Mouse (Mus musculus): ENCODE results near the gene Bri3bp.
A peak's percentile ranks its signal among the peaks of the same experiment; 100 is the strongest.
"Not testable (repeated sequence)": the region's sequence is repeated elsewhere in the genome, so short reads cannot be mapped to it uniquely, and the experiment has no call there.

The Bri3bp gene

DNA sequence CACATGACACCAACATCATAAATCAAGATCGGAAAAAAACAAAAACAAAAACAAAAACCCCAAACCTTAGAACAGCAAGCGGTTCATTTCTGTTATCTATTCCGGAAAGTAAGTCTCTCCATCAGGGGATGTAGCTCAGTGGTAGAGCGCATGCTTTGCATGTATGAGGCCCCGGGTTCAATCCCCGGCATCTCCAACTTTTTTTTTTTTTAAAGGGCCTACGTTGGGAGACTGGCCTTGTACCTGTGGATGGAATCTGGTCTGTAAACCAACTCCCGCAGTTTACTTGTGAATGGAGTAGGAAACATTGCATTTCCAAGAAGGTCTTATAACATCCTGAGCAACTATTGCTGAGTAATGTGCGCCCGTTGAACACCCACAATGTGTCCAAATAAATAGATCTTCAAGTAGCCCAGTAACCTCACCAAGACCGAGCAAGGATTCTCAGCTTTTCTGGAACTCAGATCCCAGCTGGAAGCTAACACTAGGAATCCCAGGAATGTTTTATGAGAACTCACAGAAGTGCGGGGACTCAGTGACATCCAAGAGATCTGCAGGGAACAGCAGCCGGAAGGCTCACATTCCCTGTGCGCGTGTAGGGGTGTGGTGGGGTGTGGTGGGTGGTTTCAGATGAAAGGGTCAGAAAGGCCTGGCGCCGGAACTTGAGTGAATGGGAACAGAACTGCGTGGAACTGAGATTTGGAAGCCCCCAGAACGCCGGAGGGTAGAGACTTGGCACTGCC lies 31.8 kb upstream of the Bri3bp start:
- DNase-seq (ENCODE audit: low read depth) = peak; percentile 79

DNA sequence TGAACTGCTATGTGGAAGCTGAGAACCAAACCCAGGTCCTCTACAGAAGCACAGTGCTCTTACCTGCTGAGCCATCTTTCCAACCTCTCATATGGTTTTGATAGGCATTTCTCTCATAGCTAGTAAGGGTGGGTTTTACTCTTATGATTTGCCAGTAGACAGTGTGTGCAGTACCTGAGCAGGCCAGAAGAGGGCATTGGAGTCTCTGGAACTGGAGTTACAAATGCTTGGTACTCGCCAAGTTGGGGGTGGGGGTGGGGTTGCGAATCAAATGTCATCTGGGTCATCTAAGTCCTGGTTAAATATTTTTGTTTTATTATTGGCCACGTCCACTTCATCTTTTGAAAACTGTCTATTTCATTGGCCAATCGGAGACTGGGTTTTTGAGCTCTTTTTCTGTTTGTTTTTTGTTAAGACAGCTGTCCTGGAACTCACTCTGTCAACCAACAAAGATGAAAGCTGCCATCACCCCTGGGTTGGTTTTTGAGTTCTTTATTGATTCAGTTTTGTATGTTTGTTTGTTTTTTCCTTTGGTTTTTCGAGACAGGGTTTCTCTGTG lies 29.3 kb upstream of the Bri3bp start:
- peak; percentile 86 for DNase-seq (ENCODE audit: low read depth)

DNA sequence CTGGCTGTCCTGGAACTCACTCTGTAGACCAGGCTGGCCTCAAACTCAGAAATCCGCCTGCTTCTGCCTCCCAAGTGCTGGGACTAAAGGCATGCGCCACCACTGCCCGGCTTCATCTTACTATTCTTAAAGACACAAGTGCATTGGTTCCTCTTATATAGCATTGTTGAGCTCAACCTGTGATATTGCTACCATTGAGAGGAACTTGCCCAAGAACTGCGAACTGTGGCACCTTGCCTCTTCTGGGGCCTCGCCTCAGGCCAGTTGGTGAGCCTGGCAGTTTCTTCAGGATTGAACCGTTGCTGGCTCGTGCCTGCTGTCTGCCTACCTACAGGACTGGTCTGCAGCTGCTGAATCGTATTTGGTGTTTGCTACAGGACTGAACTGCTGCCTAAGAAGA lies 28.8 kb upstream of the Bri3bp start:
- not testable (repeated sequence) for DNase-seq (ENCODE audit: low read depth)

DNA sequence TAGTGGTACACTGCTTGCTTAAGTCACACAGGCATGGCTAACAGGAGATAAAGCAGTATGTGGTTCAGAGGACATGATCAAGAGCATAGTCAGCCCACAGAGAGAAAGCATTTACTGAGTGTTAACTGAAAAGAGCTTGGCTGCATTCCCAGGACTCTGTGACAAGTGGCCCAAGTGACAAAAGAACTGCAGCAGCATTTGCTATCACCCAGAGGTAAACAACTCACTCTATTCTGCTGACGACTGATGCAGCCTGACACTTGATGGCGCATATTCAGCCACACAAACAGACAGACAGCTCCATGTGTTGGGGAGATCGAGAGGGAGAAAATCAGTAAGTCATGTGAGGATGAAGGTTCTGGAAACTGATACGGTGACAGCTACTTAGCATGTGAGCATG lies 27.6 kb upstream of the Bri3bp start:
- no peak for DNase-seq (ENCODE audit: low read depth)

DNA sequence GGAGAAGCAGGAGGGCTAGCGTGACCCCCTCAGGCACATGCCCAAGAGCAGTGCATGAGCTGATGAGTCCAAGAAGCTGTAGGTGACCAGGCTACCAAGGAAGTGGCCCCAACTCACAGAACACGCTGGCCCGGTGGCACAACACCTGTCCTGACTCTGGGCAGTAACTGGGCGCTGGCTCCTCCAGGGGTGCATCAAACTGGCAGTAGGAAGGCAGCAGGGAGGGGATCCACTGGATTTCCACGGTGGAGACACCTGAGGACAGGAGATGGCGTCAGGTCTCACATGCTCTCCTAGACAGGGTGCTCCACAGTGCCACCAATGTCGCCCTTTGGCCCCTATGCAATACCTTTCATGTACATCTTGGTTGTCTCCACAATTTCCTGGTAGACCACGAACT lies 25.2 kb upstream of the Bri3bp start:
- no peak for DNase-seq (ENCODE audit: low read depth)

DNA sequence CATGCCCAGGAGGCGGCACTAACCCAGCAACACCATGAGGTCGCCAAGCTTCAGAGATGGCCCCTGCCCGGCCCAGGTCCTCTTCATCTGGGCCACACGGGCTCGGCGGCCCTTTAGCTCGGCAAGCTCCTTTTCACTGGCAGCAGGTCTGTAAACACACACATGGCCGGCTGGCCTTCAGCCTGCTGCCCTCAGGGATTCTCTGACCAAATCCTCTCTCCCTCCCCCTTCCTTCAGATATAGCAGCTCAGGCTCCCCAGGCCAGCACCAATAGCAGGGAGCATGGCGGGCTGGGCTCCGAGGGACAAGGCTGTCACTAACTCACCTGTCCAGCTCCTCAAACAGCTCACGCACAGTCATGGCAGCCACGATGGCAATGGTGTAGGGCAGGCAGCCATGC lies 22.7 kb upstream of the Bri3bp start:
- DNase-seq (ENCODE audit: low read depth) = no peak

DNA sequence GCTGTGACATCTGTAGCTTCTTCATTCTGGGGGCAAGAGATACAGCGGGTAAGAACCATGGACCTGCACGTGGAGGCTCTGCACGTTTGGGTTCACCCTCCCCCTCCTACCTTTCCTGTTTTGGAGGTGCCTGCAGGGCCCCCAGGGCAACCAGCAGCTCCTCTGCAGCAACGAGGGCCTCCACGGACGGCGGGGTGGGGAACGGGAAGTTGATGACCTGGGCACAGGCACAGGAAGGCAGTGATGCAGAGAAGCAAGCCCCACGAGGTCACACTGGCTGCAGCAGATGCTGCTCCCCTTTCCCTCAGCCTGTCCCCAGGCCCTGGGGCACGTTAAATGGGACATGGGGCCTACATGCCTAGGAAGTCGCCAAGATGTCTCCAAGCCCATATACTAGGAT lies 22.2 kb upstream of the Bri3bp start:
- no peak for DNase-seq (ENCODE audit: low read depth)

DNA sequence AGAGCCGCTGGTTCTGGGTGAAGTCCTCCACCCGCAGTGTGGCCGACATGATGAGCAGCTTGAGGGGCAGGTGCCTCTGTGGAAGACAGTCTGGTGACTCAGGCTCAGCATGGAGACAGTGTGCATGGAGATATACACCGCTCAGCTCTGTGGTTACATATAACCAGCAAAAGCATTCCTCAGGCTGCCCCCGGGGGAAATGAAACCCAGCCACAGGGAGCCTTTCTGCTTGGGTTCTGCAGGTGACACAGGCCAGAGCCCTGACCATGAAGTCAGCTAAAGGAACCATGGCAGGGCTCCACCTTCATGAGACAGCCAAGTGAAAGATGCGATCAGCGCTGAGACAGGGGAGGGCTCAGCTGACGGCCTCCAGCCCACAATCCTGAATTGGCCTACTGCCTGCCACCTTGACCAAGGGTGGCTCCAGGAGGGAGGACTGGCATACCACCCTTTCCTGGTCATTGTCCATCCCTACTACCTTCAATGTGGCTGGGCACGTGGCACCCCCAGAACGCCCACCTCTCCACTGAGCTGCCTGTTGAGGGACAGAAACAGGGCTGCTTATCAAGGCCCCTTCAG lies 15.6 kb upstream of the Bri3bp start:
- no peak for DNase-seq (ENCODE audit: low read depth)

DNA sequence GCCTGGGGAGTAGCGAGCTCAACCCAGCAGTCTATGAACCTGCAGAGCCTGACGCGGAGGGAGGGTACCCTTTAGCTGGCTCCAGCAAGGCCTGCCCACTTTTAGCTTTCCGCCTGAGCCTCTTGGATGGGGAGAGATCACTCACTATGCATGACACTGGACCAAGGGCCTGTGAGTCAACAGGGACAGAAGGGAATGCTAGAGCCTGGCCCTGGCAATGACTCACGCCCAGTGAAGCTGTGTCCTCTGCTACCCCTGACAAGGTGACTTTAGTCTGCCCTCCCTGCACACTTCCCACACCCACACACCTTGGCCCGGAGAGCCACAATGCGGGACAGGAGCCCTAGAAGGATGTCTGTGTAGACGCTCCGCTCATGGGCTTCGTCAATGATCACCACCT lies 15.0 kb upstream of the Bri3bp start:
- DNase-seq (ENCODE audit: low read depth) = no peak

DNA sequence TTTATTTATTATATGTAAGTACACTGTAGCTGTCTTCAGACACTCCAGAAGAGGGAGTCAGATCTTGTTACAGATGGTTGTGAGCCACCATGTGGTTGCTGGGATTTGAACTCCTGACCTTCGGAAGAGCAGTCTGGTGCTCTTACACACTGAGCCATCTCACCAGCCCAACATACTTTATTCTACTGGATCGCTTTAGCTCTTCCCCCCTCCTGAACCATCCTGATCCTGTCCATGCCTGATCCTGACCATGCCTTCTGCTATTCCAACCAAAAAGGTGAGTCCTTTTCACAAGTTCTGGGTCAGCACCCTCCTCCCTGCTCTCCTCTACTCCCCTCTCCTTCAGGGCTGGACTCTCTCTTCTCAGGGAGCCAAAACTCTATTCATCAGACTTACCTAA lies 9.0 kb upstream of the Bri3bp start:
- not testable (repeated sequence) for DNase-seq (ENCODE audit: low read depth)

DNA sequence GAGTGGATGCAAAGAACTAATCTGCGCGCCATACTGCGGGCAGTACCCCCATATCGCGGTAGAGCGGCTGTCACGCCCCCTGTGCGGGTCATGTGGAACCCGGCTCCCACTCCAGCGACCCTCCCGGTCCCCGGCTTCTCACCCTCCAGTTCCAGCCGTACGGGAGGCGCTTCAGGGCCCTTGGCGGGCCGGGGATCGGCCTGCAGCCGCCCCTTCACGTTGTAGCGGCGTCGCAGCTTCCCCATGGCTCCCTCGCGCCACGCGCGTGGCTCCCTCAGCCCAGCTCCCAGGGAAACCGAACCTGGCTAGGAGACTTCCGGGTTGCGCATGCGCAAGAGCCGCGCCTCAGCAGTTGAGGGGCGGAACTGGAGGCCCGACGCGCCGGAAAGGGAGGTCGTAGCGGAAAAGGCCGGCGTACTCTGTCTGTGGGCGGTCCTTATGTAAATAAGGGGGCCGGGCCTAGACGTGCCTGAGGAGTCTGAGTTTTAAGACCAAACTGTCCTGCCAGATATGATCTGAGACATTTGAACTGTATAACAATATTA lies 7.5 kb upstream of the Bri3bp start, which contains the start of gene Dhx37:
Dhx37 (minus strand) TSS at position 329 of the 545 bp plus-strand sequence.
- DNase-seq (ENCODE audit: low read depth) = peak; percentile 98

DNA sequence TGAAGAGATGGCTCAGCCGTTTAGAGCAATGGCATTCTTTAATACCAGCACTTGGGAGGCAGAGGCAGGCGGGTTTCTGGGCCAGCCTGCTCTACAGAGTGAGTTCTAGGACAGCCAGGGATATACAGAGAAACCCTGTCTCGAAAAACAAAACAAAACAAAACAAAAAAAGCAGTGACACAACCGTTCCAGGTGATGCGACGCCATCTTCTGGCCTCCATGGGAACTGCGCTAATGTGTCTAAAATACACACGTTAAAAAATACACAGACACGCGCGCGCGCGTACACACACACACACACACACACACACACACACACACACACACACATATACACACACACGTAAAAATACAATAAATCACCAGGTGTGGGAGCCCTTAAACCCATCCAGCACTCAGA lies 7.0 kb upstream of the Bri3bp start:
- not testable (repeated sequence) for DNase-seq (ENCODE audit: low read depth)

DNA sequence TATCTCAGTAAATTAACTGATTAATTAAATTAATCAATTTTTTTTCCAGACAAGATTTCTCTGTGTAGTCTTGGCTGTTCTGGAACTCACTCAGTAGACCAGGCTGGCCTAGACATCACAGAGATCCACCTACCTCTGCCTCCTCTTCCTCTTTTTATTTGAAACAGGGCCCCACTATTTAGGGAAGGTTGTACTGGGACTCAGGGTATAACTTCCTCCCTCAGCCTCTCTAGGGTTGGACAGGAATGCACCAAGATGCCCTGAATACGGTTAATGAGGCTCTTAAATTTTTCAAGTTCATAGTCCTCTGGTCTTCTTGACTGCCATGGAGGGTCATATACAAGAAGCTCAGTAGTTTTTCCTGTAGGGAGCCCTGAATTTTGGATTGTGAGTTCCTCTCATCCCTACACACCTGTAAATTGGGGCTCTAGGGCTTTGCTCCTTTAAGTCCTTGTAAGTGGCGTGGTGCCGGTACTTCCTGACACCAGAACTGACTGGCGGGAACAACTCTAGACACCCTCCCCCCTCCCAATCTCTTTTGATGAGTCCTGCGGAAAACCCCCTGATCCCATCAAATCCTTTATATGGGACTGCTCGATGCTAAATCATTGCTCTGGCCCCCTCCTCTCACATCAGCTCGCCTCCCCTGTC lies 660 bp upstream of the Bri3bp start:
- DNase-seq (ENCODE audit: low read depth) = no peak

DNA sequence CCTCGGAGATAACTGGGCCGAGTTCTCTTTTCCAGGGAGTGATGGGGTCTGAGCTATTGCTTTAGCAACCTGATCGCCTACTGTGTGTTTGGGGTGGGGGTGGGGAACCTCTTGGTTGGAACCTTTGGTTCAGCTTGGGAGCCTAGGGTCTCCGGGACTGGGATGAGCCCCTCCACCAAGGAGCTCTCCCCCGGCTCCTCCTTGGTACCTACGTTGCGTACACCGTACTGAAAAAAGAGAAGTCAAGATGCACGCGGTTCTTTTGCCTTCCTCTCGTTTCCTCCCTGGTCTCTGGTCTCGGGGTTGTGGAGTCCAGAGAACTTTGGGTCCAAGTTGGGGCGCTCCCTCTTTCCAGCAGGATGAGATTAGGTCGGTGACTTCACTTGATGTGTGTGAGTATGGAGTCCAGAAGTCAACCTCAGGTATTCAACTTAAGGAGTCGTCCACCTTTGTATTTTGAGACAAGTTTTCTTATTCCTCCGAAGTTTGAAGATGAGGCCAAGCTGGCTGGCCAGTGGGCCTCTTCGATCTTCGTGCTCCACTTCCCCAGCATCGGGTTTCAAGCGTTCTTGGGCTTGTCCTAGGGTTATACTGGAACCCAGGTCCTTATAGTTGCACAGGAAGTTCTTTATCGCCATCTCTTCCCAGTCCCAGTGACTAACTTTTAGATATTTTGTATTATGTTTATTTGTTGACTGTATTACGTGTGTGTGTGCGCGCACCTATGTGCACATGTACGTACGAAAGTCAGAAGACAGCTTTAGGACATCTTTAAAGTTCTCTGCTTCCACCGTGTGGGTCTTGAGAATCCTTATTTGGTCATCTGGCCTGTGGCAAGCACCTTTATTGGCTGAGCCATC lies 998 bp downstream of the Bri3bp start:
- peak; percentile 52 for DNase-seq (ENCODE audit: low read depth)

DNA sequence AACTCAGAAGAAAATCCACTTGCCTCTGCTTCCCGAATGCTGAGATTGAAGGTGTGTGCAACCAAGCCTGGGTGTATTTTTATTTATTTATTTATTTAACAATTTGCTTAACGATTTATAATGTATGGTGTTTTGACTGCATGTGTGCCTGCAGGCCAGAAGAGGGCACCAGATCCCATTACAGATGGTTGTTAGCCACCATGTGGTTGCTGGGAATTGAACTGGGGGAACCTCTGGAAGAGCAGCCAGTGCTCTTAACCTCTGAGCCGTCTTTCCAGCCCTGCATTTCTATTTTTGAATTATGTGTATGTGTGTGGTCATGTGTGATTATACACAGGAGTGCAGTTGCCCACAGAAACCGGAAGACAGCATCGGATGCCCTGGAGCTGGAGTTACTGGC lies 2.0 kb downstream of the Bri3bp start:
- peak; percentile 45 for DNase-seq (ENCODE audit: low read depth)

DNA sequence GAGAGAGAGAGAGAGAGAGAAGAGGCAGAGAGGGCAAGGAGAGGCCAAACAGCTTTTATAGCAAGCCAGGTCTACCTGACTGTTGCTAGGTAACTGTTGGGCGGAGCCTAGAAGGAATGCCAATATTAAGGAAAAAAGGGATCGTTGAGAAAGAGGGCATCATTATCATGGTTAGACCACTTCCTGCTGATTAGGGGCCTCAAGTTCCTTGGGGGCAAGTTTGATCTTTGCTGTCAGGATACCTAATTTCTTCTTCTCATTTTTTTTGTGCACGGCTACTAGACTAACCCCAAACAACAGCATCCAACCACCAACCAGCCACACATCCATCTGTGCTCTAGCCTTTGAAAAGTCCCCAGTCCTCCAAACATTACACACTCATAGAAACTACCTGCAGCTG lies 2.5 kb downstream of the Bri3bp start:
- peak; percentile 51 for DNase-seq (ENCODE audit: low read depth)

DNA sequence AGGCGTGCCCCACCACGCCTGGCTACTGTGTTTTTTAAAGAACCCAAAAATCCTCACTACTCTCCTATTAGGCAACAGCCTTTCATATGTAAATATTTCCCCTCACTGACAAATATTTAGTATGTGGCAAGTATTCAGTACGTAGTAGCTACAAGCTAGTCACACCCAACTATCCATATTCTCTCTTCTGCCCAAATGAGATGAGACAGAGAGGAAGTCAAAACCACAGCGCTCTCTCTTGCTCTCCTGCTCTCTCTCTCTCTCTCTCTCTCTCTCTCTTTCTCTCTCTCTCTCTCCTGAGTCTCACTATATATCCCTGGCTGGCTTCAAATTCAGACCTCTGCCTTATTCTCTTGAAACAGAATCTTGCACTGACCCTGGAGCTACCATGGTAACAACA lies 3.2 kb downstream of the Bri3bp start:
- DNase-seq (ENCODE audit: low read depth) = peak; percentile 66

DNA sequence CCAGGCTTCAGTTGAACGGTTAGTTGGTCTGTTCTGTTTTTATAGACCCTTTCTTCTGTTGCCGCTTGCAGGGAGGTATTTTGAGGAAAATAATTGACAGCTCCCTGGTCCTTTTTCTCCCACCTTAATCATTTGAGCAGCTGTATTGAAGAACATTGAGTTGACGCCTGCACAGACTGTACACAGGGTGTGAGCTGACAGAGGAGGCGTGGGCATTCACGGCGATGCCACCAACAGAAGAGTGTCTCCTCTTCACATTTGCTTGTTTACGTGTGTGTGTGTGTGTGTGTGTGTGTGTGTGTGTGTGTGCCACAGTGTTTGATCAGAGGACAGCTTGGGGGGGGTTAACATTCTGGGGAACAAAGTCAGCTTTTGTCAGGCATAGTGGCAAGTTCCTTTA lies 5.0 kb downstream of the Bri3bp start:
- DNase-seq (ENCODE audit: low read depth) = no peak

DNA sequence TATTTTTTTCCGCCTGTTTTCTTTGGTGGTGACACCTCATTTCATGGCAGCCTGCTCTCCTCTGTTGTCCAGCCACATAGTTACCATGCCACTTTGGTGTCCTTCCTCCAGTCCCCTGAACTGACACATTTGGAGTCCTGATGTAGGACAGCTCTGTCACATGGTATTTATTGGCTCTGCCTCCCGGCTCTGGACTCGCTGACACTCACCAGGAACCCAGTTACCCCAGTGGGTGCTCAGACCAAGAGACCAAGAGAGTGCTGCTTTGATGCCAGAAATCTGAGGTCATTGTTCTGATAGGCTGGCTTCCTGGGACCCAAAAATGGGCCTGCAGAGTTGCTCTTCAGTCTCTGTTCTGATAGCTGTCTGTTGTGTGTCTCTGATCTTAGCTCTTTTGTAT lies 6.7 kb downstream of the Bri3bp start:
- DNase-seq (ENCODE audit: low read depth) = no peak

DNA sequence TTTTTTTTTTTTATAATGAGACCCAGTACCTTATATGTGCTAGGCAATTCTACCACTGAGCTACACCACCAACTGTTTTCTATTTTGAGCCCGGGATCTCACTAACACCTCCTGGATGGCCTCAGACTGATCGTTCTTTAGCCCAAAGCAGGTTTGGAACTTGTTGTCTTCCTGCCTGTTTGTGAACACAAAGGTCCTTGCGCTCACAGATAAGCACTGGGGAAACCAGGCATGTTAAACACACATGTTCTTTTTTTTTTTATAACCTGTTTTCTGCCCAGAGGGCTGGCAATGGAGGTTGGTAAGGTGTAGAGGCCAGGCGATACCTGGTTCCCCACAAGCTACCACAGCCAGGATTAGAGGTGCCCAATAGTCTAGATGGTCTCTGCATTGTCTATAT lies 7.3 kb downstream of the Bri3bp start:
- no peak for DNase-seq (ENCODE audit: low read depth)

DNA sequence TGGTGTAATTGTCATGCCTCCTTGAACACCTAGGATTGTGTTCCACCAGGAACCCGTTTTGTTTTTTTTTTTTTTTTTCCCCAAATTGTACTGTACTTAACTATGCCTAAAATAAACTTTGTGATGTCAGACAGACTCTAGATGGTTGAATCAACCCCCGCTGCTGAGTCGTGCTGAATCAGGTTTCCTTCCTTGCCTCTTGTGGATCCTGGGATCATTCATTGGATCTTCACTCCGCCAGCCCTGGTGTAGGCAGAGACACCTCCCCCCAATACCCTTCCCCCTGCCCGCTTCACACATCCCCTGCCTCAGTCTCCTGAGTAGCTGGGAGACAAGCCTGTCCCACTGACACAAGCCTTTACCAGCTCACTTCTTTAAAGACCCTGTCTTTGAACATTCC lies 7.9 kb downstream of the Bri3bp start:
- no peak for DNase-seq (ENCODE audit: low read depth)

DNA sequence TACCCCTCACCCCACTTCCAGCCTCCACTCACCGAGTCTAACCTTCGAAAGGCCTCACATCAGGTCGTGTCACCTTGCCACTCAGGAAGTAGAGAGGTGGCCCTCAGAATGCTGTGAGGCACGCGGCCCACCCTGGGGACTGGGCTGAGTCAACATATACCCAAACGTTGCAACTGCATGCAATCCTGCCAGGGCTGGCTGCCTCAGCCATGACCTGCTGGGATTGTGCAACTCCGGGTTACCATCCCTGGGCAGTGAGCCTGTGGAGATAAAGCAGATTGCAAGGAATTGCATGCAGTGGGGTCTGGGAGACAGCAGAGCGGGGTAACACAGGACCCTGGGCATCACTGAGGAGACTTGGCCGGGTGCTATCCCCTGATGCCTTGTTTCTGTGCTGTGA lies 11.2 kb downstream of the Bri3bp start:
- DNase-seq (ENCODE audit: low read depth) = no peak

Measured in induced T-regulatory cell, adult 2 months (primary cell).